Mouse (Mus musculus) layer of hippocampus, adult 8-10 months (tissue): ENCODE measurements at regions not wholly inside any gene's neighbourhood (a gene's known extent, or its start where the extent isn't known, plus 50 kb on each side); places are given as distances from the start of the nearest gene placed in this dataset.

Experiments used
- DNase-seq, 2 experiments: peaks; one replicate each; pipeline ENCODE4 v3.0.0; 2022; ENCODE audit warnings: low spot score in 2 of 2

DNA sequence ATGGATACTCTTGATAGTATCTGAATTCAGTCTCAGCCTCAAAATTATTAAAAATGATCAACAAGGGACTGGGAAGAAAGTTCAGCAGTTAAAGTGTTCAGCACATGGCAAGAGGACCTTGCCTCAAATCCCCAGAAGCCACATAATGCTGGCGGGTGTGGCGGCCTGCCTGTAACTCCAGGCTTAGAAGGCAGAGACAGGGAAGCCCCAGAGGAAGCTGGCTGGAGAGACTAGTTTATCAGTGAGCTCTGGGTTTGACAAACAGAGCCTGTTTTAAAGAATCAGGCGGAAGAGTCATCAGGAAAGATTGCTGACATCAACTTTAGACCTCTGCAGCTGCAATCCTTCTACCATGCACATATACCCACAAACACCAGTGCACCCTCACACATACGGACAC lies 52.1 kb upstream of the Fyn start:
- no peak for DNase-seq

DNA sequence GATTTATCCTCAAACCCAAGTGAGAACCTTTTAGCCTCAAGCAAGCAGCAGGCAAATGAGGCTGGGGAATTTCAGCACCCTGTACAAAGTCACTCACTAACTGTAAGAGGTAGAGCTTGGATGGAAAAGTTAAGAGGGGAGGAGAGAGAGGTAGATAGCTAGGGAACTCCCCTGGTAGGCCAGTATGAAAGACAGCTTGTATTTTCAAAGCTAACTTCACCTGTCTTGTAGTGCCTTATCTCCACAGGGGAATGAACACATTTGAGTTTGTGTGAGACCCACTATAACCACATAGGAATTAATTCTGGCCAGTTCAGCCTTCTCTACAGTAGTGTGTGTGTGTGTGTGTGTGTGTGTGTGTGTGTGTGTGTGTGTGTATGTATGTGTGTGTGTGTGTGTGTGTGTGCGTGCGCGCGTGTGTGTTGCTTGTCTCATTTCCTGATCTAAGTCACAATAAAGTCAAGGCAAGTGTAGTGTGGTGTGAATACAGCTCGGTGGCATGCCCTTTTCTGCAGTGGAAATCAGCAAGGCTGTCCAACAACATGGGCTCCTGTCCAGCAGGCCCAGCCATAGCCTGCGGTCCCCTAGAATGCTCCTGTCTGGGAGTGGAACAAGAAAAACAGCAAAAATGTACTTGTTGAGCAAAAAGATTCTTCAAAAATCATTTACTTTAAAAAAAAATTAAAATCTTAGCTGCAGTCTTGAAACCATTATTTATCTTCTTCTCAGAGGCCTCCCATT lies 53.1 kb upstream of the Fyn start:
- DNase-seq = no peak

DNA sequence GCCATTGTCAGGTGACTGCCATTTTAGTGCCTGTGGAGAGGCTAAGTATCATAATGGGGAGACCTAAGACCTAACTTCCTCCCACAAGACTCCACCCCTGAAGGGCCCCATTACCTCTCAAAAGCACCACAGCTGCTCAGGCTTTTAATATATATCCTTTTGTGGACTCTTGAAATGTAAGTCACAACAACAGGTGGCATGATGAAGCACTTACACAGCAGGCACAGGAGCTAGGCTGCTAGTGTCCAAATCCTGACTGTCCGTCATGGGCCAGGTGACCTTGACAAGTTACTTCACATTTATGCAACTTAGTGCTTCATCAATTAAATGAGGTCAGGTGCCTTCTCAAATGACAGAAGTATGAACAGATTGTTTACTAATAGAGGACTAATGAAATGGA lies 57.2 kb upstream of the Fyn start:
- no peak for DNase-seq

DNA sequence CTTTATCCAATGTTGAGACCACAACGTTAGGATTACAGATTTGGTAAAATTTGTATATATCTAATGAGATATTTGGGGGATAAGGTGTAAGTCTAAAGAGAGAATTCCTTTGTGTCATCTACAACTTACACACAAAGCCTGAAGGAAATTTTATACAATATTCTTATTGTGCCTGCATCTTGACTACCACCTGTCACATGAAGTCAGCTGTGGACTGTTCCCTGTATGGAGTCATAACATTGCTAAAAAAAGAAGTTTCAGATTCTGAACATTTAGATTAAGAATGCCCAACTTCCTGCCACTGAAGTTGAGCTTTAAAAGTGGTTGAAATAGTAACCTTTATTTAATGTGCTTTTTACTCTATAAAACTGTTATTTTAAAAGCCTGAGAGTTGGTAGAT lies 60.1 kb upstream of the Fyn start:
- no peak for DNase-seq

DNA sequence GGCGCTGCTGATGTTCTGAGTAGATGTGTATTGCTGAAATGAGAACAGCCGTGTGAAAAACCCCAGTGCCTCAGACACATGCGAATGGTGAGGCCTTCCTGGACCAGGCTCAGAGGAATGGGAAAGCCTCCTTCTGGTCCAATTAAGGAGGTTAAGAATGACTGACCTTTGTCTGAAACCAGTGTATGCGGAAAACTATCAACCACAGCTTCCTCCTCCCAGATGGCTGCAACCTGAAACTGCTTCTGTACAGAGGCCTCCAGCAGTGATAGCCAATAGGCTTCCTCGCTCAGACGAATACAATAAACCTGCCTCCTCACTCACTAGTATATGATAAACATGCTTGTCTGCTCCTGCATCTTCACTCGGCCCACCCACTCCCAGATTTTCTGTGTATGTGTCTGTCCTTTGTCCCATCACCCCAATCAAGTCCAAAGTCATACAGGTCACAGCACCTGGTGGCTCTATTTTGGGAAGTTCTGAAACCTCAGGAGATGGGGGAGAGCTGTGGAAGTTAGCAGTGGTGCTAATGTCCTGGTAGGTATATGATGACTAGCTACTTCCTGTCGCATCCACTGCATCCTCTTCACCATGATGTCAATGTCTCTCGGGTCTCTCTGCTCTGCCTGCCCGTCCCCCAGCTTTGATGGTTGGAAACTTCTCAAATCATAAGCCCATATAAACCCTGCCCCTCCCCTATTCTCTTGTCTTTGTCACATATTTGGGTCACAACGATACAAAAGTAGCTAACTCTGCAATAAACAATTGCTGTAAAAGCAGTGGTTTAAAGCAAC lies 75.8 kb upstream of the Fyn start:
- no peak for DNase-seq

DNA sequence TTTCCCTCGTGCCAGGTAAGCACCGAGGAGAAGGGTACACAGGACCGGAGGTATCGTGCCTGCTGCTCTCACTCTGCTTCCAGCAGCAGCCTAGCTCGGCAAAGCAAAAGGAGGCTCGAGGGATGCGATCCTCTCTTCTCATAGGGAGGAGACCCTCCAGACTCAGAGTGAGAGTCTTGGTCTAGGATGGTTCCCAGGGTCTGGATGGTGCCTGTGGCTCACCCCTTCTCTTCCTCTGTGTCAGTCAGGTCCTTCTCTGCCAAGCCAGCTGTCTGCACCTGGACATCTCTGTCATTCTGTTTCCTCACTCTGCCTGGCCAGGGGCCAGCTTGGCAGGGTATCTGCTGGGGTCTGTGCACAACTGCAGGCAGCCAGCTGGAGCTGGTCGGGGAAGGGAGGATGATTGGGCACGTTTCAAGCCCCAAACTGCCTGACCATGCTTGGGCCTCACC lies 76.9 kb upstream of the Fyn start:
- no peak for DNase-seq

DNA sequence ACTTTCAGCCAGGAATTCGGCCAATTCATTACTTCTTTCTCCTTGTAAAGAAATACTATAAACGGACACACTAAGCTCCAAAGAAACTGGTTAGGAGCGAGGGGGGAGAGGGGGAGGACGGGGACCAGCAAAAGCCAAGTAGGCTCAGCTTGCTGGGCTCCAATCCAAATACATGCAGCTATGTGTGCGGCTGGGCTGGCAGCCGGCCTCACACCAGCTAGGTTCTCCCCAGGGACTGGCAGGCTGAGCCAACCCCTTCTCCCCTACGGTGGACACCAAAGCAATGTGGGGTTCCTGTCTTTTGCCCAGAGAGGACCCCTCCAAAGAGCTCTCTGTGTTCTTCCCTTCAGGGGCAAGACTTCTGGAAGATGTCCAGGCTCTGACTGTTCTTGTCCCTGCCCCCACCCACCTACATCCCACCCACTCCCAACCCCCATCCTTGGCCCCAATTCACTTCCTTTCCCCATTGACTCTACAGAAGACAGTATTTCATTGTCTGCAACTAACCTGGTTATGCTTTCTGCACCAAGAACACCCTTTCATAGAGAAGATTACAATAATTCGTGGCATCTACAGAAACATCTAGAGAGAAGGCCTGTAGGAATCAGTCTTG lies 77.4 kb upstream of the Fyn start:
- peak; percentile 27 to 50 for DNase-seq

DNA sequence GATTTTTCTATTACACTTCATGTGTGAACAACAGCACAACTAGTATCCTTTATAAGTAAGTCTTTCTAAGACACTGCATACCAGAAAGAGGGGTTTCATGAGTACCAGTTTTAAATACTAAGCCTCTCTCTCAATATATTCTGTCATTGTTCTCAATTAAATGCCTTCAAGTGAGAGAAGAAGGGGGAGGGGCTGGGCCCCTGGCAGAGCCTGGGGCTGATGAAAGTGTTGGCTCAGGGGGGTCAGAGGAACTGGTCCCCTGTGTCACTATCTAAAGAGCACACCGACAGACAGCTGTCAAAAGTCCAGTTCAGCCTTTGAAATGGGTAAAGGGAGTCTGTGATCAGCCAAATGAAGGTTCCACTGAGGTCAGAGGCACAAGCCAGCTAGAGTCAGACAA lies 78.4 kb upstream of the Fyn start:
- no peak for DNase-seq

DNA sequence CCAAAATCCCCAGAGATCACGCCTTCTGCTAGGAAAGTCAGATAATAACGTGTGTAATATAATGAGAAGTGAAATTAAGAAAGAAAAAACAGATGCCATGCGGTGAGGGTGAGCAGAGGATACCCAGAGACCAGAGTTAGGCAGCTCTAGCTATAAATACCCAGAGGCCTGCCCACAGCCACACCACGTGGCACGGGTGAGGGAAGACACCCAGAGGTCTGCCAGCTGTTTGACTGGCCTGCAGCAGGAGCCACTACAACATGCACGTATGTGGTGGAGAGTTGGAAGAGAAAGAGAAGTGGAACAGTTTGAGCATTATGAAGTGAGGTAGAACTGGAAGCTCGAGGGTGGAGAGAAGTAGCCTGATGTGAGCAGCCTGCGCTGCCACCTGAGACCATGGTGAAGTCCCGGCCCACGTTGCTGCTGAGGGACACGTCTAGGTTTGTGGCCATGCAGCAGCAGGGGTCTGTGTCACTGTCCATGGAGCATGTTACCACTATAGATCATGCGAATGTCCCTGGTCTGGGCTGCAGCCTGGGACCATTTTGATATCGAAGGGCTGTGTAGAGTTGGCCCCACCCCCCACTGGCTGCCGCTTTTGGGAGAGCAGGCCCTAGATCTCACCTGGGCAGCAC lies 88.2 kb upstream of the Fyn start:
- no peak for DNase-seq

DNA sequence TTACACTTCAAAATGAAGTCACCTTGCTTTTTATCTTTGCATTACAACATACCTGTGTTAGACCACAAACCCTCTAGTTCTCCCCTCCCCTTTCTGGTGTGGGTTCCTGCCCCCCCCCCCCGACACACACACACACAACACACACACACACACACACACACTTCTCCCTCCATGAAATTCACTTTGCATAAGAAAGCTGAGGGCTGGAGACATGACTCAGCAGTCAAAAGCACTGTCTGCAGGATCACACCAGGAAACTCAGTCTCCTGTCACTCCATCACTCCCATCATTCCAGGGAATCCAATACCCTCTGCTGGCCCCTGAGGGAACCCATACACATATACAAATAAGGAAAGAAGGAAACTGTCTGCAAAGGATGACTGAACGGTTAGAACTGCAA lies 94.5 kb upstream of the Fyn start:
- no peak for DNase-seq

DNA sequence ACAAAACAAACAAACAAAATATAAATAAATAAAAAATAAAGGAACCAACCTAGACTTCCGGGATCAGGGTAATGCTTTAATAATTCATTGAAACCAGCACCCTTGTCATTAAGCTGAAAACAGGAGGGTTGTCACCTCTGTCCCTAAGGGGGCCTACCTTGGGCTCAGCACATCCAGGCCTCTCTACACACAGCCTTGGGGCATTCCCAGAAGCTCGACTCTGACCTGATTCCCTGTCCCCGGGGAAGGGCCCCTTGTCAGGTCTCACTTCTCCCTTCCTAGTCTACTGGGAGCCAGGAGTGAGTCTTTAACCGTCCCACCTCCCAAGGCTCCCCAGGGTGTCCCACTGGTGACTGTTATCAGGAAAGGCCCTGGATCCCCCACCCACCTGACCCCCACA lies 95.2 kb upstream of the Fyn start:
- DNase-seq = no peak

DNA sequence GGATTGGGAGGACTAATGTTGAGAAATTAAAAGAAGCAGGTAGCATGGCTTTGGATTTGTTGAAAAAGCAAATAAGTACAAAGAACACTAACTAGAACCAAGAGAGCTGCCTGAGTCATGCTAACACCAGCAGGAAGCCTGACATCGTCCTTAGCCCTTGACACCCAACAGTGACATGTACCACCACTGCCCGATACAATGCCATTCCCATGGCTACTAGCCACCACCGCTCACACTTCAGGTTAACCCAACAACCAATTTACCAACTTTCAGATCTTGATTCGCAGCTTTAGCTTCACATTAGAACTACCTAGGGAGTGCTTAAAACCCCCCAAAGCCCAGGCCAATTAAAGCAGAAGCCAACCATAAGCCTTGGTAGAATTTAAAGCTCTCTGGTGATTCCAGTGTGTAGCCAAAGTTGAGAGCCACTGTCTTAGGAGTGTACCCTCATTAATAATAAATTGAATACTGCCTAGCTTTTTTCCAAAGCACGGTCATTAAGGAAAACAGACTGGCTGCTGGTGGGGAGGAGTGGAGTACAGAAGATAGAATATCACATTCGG lies 96.2 kb upstream of the Fyn start:
- no peak for DNase-seq

DNA sequence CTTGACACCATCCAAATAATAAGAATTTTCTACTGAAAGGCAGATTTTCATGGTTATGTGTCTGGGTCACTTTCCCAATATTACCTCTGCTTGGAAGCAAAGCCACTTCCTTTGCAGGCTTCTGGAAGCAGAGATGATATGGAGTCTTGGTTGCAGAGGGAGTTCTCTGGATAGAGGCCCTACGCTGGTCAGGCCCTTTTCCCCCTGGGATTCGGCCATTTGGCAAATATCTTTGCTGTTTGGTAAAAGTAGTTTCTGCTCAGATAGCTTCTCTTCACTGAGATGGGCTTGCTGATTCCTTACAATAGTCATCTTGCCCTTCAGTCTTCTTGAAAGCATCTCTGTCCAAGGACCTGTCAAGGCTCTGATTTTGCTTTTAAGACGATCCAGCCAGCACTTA lies 98.2 kb upstream of the Fyn start:
- no peak for DNase-seq

DNA sequence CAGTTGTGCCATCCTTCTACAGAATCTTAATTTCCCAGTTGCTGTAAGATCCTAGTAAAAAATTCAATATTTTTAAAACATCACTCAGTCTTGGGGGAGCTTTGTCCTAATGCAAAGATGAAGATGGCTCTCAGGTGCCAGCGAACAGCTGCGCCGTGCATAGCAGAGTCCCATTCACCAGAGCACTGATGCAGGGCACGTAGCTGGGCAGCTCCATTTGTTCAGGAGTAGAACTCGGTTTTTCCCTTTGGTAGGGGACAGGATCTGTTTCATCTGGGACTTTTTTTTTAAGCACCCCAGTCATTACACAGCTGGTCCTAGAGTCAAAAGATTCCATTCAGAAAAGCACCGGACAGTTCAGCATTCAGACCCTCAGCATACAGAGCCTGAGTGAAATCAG lies 101.4 kb upstream of the Fyn start:
- DNase-seq = no peak

DNA sequence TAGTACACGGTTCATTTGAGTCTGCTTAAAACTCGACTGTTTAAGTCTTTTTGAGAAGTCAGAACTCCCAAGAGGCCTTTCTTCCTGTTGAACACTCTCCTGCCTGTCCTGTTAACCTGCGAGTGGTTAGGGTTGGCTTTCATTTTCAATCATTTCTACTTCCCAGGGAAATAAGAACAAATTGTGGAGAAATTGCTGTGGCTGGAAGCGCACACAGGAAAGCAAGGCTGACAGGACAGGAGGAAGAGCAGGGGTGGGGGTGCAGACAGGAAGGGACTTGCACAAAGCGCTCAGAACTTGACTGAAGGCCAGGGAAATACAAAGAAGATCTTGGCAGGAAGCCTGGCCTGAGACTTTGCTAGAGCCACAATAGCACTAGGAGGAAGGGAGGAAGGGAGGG lies 102.2 kb upstream of the Fyn start:
- peak; percentile 59 to 67 for DNase-seq

DNA sequence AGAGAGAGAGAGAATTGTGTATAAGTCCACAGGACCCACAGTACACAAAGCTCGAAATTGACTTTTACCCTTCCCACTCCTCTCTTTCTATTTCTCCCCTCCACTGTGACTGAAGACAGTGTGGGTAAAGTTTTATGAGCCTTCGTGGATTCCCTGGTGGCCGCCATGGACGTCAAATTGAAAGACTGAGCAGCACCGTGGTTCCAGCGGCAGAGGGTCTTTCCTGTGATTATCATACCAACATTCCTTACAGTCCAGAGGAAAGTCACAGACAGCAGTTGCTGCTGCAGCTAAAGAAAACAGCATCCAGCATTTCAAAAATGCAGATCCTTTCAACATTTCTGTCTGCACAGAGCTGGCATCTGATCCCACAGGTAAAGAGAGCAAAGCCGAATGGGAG lies 98.9 kb upstream of the Ccn6 start:
- no peak for DNase-seq

DNA sequence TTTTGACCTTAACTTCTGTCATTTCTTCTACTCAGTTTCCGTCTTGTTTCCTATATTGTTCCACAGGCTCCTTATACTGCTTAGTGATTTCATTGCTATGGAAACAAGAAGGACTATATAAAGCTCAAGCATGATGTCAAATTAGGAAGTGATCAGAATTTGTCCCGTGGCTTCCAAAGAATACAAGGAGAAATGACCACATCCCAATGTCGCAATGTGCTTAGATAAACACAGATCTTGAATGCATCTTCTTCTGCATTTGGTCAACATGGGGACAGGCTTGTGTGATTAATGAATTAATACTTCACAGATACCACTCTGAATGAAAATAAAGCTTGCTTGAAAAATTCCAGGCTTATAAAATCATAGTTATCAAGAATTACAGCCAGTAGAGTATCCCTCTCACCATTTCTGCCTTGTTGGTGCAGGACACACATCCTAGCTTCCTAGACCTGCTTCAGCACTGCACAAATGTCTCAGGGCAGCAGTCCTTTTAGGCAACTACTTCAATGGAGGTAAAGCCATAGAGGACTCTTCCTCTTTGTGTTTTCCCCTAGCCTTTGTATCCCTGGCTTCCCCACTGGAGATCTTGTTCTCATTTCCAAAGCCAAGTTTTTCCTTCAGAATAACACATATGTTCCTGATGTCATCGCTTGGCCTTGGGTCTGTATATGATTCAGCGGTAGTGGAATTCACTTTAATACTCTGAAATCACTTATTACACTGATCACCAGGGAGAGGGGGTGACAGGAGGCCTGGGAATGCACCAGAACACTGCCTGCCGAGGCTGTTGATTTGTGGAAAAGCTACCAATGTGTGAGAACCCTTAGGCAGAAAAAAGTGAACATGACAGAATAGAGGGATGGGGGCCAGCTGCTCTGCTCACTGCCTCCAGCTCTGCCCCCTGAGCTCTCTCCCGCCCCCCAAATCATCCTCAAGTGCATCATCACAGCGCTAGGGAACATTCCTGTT lies 97.9 kb upstream of the Ccn6 start:
- no peak for DNase-seq

DNA sequence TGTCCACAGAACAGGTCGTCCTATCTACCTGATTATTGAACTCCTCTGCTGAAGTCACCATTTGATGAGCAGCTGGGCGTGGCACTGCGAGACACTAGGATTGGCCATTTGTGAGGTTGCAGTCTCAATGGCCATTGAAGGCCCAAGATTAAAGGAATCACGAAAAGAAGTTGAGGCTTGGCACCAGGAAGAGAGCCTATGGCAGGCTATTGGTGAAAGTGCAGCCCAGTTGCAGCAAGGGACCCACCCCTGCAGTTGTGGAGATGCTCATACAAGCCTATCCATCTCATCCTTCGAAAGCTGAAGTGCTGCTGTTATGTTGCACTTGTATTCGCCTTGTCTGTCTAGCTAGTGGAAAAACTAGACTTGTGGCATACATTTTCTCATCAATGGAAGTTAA lies 96.5 kb upstream of the Ccn6 start:
- no peak for DNase-seq

DNA sequence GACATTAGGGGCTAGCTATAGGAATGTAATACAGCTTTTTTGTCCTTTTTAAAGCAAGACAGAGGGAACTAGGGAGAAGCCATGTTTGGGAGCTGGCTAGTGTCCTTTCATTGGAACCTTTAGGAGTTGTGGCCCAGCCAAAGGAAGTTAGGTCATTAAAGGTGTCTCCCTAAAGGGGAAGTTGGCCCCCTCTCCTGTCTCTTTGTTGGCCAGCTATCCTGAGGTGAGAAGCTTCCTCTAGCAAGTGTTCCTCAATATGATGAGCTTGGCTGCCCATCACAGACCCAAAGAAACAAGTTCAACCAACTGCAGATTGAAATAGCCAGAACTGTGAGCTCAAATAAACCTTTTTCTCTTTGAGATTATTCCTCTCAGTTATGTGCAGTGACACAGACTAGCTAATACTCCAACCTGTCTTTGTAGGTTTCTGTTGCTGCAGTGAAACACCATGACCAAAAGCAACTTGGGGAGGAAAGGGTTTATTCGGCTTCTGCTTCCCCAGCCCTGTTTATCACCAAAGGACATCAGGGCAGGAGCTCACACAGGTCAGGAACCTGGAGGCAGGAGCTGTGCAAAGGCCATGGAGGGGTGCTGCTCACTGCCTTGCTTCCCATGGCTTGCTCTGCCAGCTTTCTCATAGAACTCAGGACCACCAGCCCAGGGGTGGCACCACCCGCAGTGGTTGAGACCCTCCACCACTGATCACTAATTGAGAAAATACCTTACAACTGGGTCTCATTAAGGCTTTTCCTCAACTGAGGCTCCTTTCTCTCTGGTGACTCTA lies 94.0 kb upstream of the Ccn6 start:
- DNase-seq = no peak

DNA sequence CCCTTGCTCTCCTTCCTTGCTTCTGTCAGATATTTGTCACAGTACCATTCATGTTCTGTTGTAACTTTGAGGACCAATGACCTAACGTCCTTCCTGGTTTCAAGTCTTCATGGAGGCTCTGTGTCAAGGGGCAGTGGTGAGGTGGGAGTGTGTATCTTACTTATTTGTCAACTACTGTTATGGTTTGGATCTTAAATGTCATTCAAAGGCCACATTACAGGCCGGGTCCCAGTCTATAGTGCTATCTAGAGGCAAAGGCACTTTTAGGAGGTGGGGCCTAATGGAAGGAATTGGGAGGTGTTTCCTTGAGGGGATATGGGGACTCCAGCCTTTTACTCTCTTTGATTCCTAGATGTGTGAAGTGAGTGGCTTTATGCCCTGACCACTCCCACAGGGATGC lies 91.0 kb upstream of the Ccn6 start:
- DNase-seq = no peak
